Mouse (Mus musculus) bone marrow macrophage, adult 2 months (primary cell): Measurements from ENCODE around the gene Rnls. TPM values are rescaled to one million over a fixed set of nuclear protein-coding genes. Genes with fewer than 3 reads are reported as not detected.

Experiments used
- H3K27ac ChIP-seq: 2 replicates; pipeline ENCODE4 v1.5.1; 2012; ENCODE audit warnings: low read depth, low read length; ENCODE audit not compliant: insufficient read depth
- H3K4me1 ChIP-seq: 2 replicates; pipeline ENCODE4 v1.6.1; 2012; ENCODE audit warnings: low read length; ENCODE audit not compliant: control insufficient read depth, insufficient read depth
- H3K4me3 ChIP-seq: 2 replicates; pipeline ENCODE4 v1.5.1; 2012; ENCODE audit warnings: mild to moderate bottlenecking, low read length, moderate library complexity; ENCODE audit not compliant: insufficient read depth
- CTCF ChIP-seq: IDR thresholded peaks from 2 replicates; pipeline ENCODE4 v1.5.1; 2012; ENCODE audit warnings: low read depth, mild to moderate bottlenecking, low read length, moderate library complexity
- POLR2A ChIP-seq: IDR thresholded peaks from 2 replicates; pipeline ENCODE4 v1.6.1; 2012; ENCODE audit warnings: mild to moderate bottlenecking, low read depth, low read length, borderline replicate concordance
- polyA plus RNA-seq: library from polyadenylated mRNA; stranded (reverse); fragments of >200 nt; gene quantifications from 2 replicates; pipeline ENCODE4 v1.2.4, GENCODE M21; 2012; ENCODE audit not compliant: missing spikeins, insufficient read depth, insufficient read length

Gene Rnls
- polyA plus RNA-seq, 1 experiment: 2.9 TPM

DNA sequence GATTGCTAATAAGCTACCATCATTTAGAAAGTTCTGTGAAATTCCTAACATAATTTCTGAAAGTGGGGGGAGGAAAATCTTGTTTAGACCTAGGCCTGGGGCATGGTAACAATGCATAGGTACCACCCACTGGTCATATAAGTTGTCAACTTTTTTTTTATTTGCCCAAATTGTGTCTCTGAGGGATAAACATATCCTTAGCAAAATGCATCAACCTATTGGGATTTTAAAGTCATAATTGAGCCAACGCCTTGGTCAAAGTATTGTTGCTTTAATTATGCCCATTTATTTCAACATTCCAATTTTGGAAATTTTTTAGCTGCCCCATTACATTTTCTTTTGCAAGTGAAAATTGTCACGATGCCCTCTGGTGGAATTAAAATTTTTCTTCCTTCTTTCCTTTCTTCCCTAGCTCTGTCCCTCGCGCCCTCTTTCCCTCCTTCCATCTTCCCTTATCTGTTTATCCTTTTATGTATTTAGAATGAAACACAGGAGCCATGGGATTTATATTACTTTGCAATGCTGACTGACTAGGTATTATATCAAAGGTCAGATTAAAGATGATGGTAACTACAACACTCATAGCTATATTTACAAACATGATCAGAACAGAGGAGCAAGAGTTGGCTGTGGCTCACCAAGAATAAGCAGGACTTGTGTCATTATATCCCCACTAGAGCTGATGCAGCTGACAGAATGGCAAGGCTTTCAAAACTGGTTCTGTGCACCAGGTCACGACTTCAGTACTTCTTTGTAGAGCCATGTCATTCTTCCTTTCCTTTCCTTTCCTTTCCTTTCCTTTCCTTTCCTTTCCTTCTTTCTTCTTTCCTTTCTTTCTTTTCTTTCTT, 166.0 kb downstream of the Rnls start:
- Histone ChIP-seq H3K4me3 (no peak overlapping the region), H3K27ac (no peak overlapping the region), H3K4me1 (no peaks in the 10 kb centered on the region)
- no peak for TF ChIP-seq CTCF
- TF ChIP-seq POLR2A: no peak

DNA sequence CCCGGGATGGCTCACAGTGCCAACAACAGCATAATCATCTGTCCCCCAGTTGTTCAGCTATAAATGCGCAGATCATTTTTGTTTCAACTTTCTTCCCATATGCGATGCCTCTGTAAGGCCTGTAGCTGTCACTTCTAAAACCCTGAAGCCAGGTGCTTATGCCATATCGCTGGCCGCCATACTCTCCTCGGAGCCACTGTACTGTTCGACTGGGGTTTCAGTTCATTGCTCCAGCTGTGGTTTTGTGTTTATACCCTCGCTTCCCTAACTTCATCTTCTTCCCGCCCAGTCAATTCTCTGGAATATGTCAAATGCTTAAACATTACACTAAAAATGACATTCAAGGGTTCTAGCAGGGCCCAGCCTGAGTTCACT, 167.1 kb downstream of the Rnls start:
- no peak overlapping the region for H3K4me3 ChIP-seq
- H3K4me1 ChIP-seq: no peaks in the 10 kb centered on the region
- H3K27ac ChIP-seq: no peak overlapping the region
- TF ChIP-seq POLR2A (no peak), CTCF (no peak)

DNA sequence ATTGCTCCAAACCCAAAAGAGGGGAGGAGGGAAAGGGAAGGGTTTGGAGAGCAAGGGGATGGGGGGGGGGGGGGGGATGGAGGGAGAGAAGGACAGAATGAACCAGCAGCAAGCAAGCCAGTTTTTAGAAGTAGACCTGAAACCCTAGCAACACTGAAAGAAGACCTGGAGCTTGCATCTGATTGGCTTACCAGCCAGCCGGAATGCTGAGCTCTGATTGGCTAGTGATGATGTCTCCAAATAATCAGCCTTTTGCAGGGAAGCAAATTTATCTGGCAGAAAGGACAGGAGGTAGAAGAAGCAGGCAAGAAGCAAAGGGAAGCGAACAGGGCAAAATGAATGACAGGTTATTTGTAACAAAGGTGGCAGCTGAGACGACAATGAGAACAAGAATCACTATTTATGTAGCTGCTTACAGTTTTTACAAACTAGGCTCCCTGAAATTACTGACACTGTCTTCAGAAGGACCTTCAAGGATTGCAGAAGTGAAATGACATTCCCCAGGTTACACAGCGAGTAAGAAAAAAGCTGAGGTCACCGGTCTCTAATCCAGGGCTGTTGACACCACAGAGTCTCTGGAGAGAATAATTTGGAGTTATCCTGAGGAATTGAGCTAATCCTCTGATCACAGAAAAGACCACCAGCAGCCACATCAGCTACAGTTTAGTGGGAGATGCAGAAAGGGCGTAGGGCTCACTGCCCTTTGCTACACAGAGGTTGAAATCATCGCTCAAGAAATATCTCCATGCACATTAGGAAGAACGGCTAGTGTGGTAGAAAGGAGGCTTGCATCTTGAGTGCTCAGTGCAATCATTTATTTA, 167.7 kb downstream of the Rnls start:
- no peaks in the 10 kb centered on the region for H3K4me1 ChIP-seq
- no peak overlapping the region for H3K27ac ChIP-seq

DNA sequence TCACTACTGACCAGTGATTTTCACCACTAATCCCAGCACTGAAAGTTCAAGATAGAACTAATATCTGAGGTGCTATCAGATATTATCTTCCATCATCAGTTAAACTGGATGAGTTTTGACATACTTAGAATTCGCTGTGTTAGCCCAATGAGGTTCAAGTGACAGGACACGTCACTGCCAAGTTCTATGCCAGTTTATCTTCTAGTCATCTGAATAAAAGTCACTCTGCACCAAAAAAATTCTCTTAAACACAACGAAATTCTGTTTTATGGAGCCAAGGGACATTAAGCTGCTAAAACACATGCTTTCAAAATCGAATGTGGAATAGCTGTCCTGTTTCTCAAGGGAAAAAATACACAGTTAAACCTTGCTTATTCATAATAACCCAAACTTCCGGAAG, 168.3 kb downstream of the Rnls start:
- Histone ChIP-seq H3K4me3 (no peak overlapping the region), H3K4me1 (no peaks in the 10 kb centered on the region), H3K27ac (no peak overlapping the region)
- TF ChIP-seq POLR2A (no peak), CTCF (no peak)

More for the DNA sequence above, 167.7 kb downstream of the Rnls start:
- TF ChIP-seq POLR2A: no peak
- no peak for TF ChIP-seq CTCF
- no peak overlapping the region for H3K4me3 ChIP-seq

DNA sequence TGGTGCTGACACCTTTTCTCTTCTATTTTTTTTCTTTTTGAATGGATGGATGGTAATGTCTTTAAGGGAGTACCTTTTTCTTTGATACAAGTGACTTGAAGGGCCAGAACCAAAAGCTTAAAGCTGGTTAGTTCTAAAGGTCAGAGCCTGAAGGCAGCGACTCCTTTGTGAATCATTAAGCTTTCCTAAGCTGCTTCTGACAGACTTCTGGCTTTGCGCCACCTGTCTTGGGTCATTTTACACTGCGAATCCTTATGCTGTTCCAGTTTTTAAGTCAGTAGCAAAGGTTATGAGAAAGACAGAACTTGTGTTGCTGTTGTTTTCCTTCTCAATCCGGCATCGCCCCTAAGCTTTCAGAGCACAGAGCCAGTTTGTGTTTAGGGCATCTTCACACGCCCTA, 168.8 kb downstream of the Rnls start:
- Histone ChIP-seq H3K4me3 (no peak overlapping the region), H3K4me1 (no peaks in the 10 kb centered on the region), H3K27ac (no peak overlapping the region)
- no peak for TF ChIP-seq POLR2A
- TF ChIP-seq CTCF: no peak

DNA sequence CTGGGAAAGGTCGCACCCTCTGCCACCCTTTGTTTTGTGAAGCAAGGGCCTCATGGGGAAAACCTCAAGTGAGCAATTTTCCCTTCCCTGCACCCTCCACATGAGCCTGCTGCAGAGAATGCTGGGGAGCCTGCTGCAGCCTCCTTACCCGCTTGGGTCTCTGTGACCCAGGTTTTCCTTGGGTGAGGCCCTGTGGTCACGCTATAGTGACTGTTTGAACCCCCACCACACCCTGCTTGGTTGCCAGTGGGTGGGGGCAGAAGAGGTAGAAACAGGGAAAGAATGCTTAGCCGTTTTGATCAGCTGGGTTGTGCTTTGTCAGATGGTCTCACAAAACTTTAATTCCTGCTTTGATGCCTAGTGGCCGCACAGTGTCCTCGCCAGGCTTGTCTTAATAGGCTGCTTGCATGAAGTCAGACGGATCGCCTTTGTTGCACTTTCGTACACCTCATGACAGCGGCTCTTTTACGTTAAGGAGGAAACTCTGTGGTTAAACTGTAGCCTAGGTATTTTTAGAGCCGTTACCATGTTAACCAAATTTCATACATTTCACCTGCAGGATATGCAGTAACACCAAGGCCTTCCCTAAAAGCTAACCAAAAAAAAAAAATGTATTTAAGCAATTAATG, 169.4 kb downstream of the Rnls start:
- Histone ChIP-seq H3K4me1 (no peaks in the 10 kb centered on the region), H3K4me3 (no peak overlapping the region), H3K27ac (no peak overlapping the region)
- TF ChIP-seq POLR2A: no peak
- TF ChIP-seq CTCF: no peak

DNA sequence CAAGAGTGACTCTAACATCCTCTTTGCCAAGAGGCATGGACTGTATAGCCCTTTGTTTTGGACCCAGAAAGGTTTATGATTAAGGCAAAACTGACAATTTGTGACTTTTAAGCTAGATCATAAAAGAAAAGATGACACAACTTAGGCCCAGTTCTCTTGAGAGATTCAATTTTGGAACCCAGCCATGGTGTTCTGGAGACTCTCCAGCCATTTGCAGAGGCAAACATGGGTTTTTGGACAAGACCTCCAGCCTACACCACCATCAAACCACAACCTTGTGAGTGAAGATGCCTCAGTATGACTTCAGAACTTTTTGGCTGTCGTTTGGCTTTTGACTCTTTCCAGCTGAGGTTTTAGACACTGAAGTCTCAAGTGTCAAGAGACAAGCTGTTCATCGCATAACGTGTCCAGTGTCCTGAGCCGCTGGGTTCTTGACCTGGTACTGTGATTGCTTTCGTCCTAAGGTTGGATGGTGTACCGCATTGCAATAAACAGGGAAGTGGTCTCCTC, 174.2 kb downstream of the Rnls start:
- Histone ChIP-seq H3K4me1 (no peaks in the 10 kb centered on the region), H3K27ac (no peak overlapping the region), H3K4me3 (no peak overlapping the region)
- TF ChIP-seq CTCF (no peak), POLR2A (no peak)

DNA sequence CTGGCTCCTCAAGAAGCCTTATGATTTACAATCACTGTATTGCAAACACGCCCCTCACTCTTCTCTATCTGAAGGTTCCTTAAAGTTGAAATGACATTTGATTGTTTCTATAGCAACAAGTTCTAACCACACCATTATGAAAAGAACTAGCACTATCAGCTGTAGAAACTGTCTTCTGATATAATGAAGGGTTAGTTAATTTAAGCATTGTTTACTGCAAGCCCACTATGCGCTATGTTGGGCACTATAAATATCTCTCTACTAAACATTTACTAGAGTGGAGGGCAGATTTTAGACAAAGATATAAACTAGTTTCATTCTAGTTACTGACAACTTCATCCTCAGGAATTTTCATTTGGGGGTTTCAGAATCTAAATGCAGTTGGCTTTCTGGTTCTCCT, 182.4 kb downstream of the Rnls start:
- 0 out of 2 replicates have a peak, but pooled peaks cover 2% of the 10 kb centered on the region for H3K4me1 ChIP-seq
- TF ChIP-seq POLR2A (no peak), CTCF (no peak)
- no peak overlapping the region for H3K27ac ChIP-seq
- no peak overlapping the region for H3K4me3 ChIP-seq

DNA sequence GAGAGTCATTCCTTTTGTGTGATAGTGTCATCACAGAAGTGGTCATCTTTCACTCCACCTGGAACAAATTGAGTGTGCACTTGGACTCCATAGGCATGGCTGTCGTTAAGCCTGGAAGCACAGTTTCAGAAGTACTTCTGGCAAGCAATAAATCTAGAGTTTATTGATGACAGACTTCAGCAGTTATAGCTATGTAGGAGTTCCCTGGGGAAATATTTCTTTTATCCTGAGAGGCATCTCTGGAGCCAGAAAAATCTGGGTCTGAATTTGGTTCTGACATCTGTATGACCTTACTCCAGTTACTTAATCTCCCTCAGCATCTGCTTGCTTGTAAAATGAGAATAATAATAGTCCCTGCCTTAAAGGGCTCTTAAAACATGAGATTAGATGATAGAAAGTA, 184.1 kb downstream of the Rnls start:
- Histone ChIP-seq H3K4me1 (0 out of 2 replicates have a peak, but pooled peaks cover 2% of the 10 kb centered on the region), H3K27ac (no peak overlapping the region), H3K4me3 (no peak overlapping the region)
- no peak for TF ChIP-seq CTCF
- TF ChIP-seq POLR2A: no peak
